Mouse (Mus musculus): Measurements from ENCODE around the gene Rab11a.
A peak's percentile ranks its signal among the peaks of the same experiment; 100 is the strongest.

The Rab11a gene

GRCm38 (mm10) chr9:64693094-64693493 lies 44.5 kb downstream of the Rab11a start:
- no peak for DNase-seq (ENCODE audit: low read depth)

GRCm38 (mm10) chr9:64691176-64691575 lies 46.4 kb downstream of the Rab11a start:
- DNase-seq (ENCODE audit: low read depth) = peak; percentile 42

DNA sequence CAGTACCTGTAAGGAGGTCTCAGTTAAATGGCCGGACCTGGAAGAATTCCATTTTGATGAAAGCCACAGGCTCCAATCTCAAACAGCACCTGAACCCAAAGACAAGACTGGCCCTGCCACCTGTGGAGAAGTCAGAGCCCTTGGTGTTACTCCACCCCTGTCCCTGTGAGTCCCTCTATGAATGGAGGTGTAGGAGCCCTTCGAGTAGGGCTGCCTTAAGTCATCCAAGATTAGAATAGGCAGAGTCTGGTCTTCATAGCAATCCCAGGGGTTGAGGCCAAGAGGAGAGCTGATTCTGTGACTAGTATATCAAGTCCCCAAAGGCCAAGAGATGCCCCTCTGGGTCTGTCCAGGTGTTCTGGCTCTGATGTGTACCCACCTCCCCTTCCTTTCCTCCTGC lies 46.8 kb downstream of the Rab11a start:
- no peak for DNase-seq (ENCODE audit: low read depth)

DNA sequence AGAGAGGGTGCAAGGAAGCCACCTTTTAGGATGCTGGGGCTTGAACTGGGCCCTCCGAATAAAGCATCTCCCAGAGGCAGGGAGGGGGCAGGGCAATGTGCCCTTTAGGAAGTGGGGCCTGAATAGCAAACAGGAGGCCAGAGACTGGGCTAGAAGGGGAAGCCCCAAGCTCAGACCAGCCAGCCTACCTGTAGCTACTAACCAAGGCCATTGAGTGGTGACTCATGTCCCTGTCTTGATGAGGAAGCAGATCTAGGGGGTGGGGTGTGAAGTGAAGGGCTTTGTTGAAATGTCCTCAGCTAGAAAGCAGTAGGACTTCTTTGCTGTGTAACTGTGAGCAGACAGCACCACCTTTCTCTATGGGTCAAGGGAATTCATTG lies 49.6 kb downstream of the Rab11a start:
- DNase-seq (ENCODE audit: low read depth) = no peak

DNA sequence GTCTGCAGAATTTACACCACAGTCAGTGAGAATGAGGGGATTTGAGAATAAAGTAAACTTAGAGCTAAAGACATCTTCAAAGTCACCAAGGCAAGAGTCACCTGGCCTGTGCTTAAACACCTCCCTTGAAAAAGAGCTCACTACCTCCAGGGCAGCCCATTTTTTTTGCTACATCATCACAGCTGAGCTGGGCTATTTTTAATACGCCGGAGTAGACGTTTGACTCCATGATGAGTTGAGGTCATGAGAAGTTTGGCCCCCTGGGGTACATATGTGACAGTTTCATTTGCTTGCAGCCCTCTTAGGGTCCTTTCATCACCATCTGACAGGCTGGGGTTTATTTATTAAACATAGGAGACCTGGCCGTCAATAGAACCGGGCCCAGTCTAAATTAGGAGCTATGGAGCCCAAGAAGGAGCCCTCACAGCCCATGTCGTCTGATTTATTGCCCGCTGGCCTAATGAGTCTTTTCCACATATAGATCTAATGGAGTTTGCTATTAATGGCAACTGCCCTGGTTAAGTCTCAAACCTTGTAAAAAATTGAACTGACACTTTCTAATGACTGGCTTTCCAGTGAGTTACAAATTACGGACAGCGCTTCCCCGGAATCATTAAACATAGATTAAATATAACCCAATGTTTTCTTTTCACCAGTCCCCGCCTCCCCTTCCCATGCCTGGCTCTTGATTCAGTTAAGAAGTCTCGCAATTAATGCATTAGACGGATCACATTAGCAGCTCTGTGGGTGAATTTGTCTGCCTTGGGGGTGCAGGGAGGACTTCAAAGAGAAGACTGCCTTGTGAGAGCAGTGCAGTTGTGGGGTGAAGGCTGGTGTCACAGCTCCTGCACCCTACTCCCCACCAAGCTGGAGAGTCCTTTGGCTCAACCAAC lies 50.2 kb downstream of the Rab11a start:
- no peak for DNase-seq (ENCODE audit: low read depth)

DNA sequence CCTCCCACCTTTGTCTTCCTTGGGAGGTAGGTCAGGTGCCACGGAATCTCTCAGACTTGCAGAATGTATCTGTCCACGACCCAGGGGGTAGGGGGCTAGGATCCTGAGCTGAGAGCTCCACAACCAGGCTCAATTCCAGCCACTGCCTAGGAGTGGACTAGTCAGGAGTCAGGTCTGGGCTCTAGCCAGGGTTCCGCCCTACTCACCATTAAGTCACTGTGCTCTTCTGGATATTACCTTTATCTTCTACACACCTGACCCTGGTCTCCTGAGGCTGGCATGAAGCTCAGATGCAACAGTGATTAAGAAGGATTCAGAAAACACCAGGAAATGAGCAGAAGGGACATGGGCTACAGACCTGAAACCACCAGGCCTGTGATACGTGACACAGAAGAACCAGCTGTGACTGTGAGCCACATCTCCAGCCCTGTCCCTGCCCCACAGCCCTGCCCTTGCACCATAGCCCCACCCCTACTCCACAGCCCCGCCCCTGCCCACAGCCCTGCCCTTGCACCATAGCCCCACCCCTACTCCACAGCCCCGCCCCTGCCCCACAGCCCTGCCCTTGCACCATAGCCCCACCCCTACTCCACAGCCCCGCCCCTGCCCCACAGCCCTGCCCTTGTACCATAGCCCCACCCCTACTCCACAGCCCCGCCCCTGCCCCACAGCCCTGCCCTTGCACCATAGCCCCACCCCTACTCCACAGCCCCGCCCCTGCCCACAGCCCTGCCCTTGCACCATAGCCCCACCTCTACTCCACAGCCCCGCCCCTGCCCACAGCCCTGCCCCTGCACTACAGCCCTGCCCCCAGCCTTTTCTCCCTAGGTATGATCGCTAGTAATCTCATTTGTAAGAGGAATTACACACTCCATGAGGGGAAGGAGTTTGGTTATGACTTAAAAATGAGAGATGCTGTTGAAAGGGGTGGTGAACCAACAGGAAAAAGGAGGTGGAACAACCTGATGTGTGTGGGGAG lies 65.9 kb downstream of the Rab11a start:
- peak; percentile 60 for DNase-seq (ENCODE audit: low read depth)

- no peak for DNase-seq (ENCODE audit: low read depth)
Observed at GRCm38 (mm10) chr9:64668001-64668400, 69.6 kb downstream of the Rab11a start.

- DNase-seq (ENCODE audit: low read depth) = peak; percentile 59
Observed at GRCm38 (mm10) chr9:64667513-64667912, 70.0 kb downstream of the Rab11a start.

DNA sequence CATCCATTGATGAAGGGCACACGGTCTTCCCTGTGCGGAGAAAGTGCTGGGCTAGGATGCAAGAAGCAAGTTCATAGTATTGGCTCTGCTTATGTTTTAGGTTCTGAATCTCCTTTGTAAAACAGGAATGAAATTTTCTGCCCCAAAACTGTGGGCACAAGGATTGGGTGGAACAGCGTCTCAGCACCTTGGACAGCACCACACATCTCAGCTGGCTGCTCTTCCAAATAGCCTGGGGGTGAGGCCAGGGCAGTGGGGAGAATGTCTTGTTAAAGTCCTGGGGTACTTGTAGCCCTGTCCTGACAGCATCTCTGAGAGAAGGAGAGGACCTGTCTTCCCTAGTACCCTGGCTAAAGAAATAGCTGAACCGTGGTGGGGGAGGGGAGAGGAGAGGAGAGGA lies 71.0 kb downstream of the Rab11a start:
- peak; percentile 49 for DNase-seq (ENCODE audit: low read depth)

Data from induced T-regulatory cell, adult 2 months (primary cell).